Mouse (Mus musculus) thymus, adult 2 months (tissue): Measurements from ENCODE around the gene Ephx3.

ENCODE experiments used
- CTCF ChIP-seq: fragments of 200-500 bp; IDR thresholded peaks from 2 replicates; pipeline ENCODE4 v1.5.1; 2012; ENCODE audit warnings: mild to moderate bottlenecking, control low read depth, low read length, moderate library complexity, borderline replicate concordance; ENCODE audit not compliant: control insufficient read depth, poor library complexity, insufficient read depth; ENCODE audit errors: extremely low read depth
- POLR2A ChIP-seq: fragments of 200-500 bp; IDR thresholded peaks from 2 replicates; pipeline ENCODE4 v1.6.1; 2012; ENCODE audit warnings: mild to moderate bottlenecking, low read length, control low read depth, moderate library complexity; ENCODE audit not compliant: control insufficient read depth, poor library complexity, insufficient read depth; ENCODE audit errors: extremely low read depth

DNA sequence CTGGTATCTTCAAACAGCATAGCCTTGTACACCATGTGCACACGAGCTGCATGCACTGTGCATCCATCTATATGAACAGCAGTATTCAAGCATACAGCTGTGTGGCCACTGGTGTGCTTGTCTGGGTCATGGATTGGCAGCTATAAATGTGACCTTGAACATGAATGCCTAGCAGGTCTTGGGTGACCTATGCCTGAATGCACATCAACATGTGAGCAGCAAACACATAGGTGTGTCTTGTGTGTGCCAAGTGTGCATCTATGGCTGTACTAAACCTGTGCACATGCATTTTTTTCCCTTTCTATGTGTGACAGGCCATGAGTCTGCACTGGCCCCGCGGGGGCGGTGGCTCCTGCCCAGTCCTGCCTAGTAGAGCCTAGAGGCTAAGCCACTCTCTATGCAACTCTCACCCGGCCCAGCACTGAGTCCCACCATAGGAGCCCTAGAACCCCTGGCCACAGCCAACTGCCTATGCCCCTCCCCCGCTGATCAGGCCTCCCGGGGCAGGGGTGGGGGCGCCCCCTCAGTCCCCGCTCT is 24.0 kb downstream of the Ephx3 start:
- TF ChIP-seq POLR2A, result no peak
- no peak for TF ChIP-seq CTCF
